Mouse (Mus musculus) monocyte, adult 2 months (primary cell): ENCODE measurements around the gene Rbck1.
"Not testable (repeated sequence)": the region's sequence is repeated elsewhere in the genome, so short reads cannot be mapped to it uniquely, and the experiment has no call there.

ENCODE experiments used
- DNase-seq, 2 experiments: peaks; one replicate each; pipeline ENCODE4 v3.0.0; 2022; ENCODE audit warnings: low spot score in 2 of 2, low read depth in 1 of 2

Rbck1 gene

GRCm38 (mm10) chr2:152332101-152332825 is at the start of gene Rbck1:
Gene Rbck1 (minus strand): TSS chr2:152332653.
- peak; percentile 67 to 83 for DNase-seq

- no peak for DNase-seq
Measured at GRCm38 (mm10) chr2:152376345-152376741, 43.9 kb upstream of the Rbck1 start, which contains the start of gene Nrsn2. Gene Nrsn2 (minus strand): TSS chr2:152376638.

- no peak for DNase-seq
Measured at GRCm38 (mm10) chr2:152375652-152376344, 43.3 kb upstream of the Rbck1 start.

- DNase-seq: no peak
Measured at GRCm38 (mm10) chr2:152373547-152373946, 41.1 kb upstream of the Rbck1 start.

- DNase-seq: no peak
Measured at GRCm38 (mm10) chr2:152372661-152373060, 40.2 kb upstream of the Rbck1 start.

- no peak for DNase-seq
Measured at GRCm38 (mm10) chr2:152372104-152372503, 39.7 kb upstream of the Rbck1 start.

- DNase-seq: no peak
Measured at GRCm38 (mm10) chr2:152368532-152369140, 36.2 kb upstream of the Rbck1 start.

- DNase-seq: no peak
Measured at GRCm38 (mm10) chr2:152367917-152368316, 35.5 kb upstream of the Rbck1 start.

GRCm38 (mm10) chr2:152363245-152364147 is 31.0 kb upstream of the Rbck1 start:
- DNase-seq: peak; percentile 10 to 37

GRCm38 (mm10) chr2:152361193-152361592 is 28.7 kb upstream of the Rbck1 start:
- DNase-seq: no peak

GRCm38 (mm10) chr2:152360271-152360775 is 27.9 kb upstream of the Rbck1 start:
- DNase-seq: no peak

GRCm38 (mm10) chr2:152359616-152360015 is 27.2 kb upstream of the Rbck1 start:
- DNase-seq: no peak

- not testable (repeated sequence) for DNase-seq
Measured at GRCm38 (mm10) chr2:152358977-152359376, 26.5 kb upstream of the Rbck1 start.

- no peak for DNase-seq
Measured at GRCm38 (mm10) chr2:152357254-152357653, 24.8 kb upstream of the Rbck1 start.

GRCm38 (mm10) chr2:152349842-152350540 is 17.5 kb upstream of the Rbck1 start:
- DNase-seq: no peak

GRCm38 (mm10) chr2:152349205-152349604 is 16.8 kb upstream of the Rbck1 start:
- no peak for DNase-seq

GRCm38 (mm10) chr2:152347722-152348121 is 15.3 kb upstream of the Rbck1 start:
- DNase-seq: no peak

GRCm38 (mm10) chr2:152346776-152347465 is 14.5 kb upstream of the Rbck1 start:
- DNase-seq: no peak

GRCm38 (mm10) chr2:152345393-152345792 is 12.9 kb upstream of the Rbck1 start:
- no peak for DNase-seq

- no peak for DNase-seq
Measured at GRCm38 (mm10) chr2:152344909-152345308, 12.5 kb upstream of the Rbck1 start.
